24 mouse cellular contexts compared by ENCODE assay signal in genomic region chr13:45968206-45968605, GRCm38 (mm10). TPM values are rescaled to one million over a fixed set of nuclear protein-coding genes. Genes with fewer than 3 reads are reported as not detected.
DNase-seq lines count a peak whose midpoint lies in the region; ATAC-seq and TF ChIP-seq lines count a peak whose summit lies in the region.
"Had no signal": no experiment of that assay in that cellular context is flagged by ENCODE, and none has a peak within 500 bp of the region (broad histone marks: within the 10 kb centered on the region; RNA-seq: fewer than 3 reads in every experiment).

No protein-coding gene starts in this region.

- no peak for ATAC-seq in midbrain, embryonic 16.5 days
- ATAC-seq: activated CD4-positive, CD25-positive, alpha-beta regulatory T cell, adult 4 months; forebrain, embryonic 13.5 days; forebrain, embryonic 15.5 days; forebrain, postnatal 0 days; Patski had no signal

- H3K9me3 ChIP-seq in midbrain, embryonic 16.5 days (replicated peaks; ENCODE audit: control insufficient read depth, low read length, poor library complexity, severe bottlenecking): no peaks in the 10 kb centered on the region
- H3K9me3 ChIP-seq: embryonic facial prominence, embryonic 10.5 days; embryonic facial prominence, embryonic 12.5 days; forebrain, embryonic 13.5 days; forebrain, embryonic 15.5 days; G1E had no signal

- TF ChIP-seq POLR2A in bone marrow macrophage, adult 2 months (IDR thresholded peaks at IDR 0.05; ENCODE audit: borderline replicate concordance, low read depth, low read length): no peak

- H3K4me3 ChIP-seq in bone marrow macrophage, adult 2 months (ENCODE audit: insufficient read depth, low read length): no peak overlapping the region
- no peak overlapping the region for H3K4me3 ChIP-seq in macrophage (ENCODE audit: inconsistent target)
- no peak overlapping the region for H3K4me3 ChIP-seq in midbrain, embryonic 16.5 days (ENCODE audit: low read depth, low read length)
- H3K4me3 ChIP-seq: embryonic facial prominence, embryonic 10.5 days; embryonic facial prominence, embryonic 12.5 days; forebrain, embryonic 13.5 days; forebrain, embryonic 15.5 days had no signal

- TF ChIP-seq CTCF in bone marrow macrophage, adult 2 months (IDR thresholded peaks at IDR 0.05; ENCODE audit: low read depth, low read length): no peak

- no peaks in the 10 kb centered on the region; the same call in 1 of the 2 replicates for H3K79me2 ChIP-seq in macrophage (ENCODE audit: inconsistent target)

- intact Hi-C loops in heart, postnatal 10 days (cut with DNase I): loop anchor here (5.0 kb wide), 2 partner anchors 286 to 336 kb away; no protein-coding TSS in a partner anchor

- no peak overlapping the region for H3K9ac ChIP-seq in midbrain, embryonic 16.5 days (ENCODE audit: low read depth, low read length)
- H3K9ac ChIP-seq: embryonic facial prominence, embryonic 12.5 days; forebrain, embryonic 13.5 days; forebrain, embryonic 15.5 days; forebrain, postnatal 0 days had no signal

- WGBS in macrophage (ENCODE audit: missing documents): 78% methylated on average over 4 of the region's 4 CpGs
- 69% methylated on average over 4 of the region's 4 CpGs for WGBS in midbrain, embryonic 16.5 days

- no peaks in the 10 kb centered on the region for H3K36me3 ChIP-seq in macrophage (ENCODE audit: inconsistent target)
- H3K36me3 ChIP-seq in midbrain, embryonic 16.5 days (ENCODE audit: control insufficient read depth, insufficient read depth, low read length): no peaks in the 10 kb centered on the region
- H3K36me3 ChIP-seq: embryonic facial prominence, embryonic 10.5 days; embryonic facial prominence, embryonic 12.5 days; forebrain, embryonic 15.5 days; G1E had no signal

- no peaks in the 10 kb centered on the region; the same call in 1 of the 2 replicates for H3K27me3 ChIP-seq in midbrain, embryonic 16.5 days (ENCODE audit: control insufficient read depth, insufficient read depth, low read depth, low read length)
- H3K27me3 ChIP-seq: Patski had no signal

- H3K27ac ChIP-seq in bone marrow macrophage, adult 2 months (ENCODE audit: insufficient read depth, low read depth, low read length): peak overlapping the region; percentile 64
- peak overlapping the region; percentile 42 for H3K27ac ChIP-seq in macrophage
- H3K27ac ChIP-seq in midbrain, embryonic 16.5 days (ENCODE audit: low read length): no peak overlapping the region
- H3K27ac ChIP-seq: embryonic facial prominence, embryonic 10.5 days; embryonic facial prominence, embryonic 12.5 days; forebrain, embryonic 13.5 days; forebrain, embryonic 15.5 days had no signal

- no peak overlapping the region for H3K4me2 ChIP-seq in midbrain, embryonic 16.5 days (ENCODE audit: low read length)
- H3K4me2 ChIP-seq: embryonic facial prominence, embryonic 12.5 days; forebrain, embryonic 13.5 days; forebrain, embryonic 15.5 days had no signal

- H3K4me1 ChIP-seq in bone marrow macrophage, adult 2 months (ENCODE audit: control insufficient read depth, insufficient read depth, low read length): peaks cover 28% of the 10 kb centered on the region
- peaks cover 12% of the 10 kb centered on the region; the same call in 1 of the 2 replicates for H3K4me1 ChIP-seq in midbrain, embryonic 16.5 days (ENCODE audit: control insufficient read depth, insufficient read depth, low read length)

- DNase-seq in heart, adult 11 months: peak; percentile 83
- no peak for DNase-seq in heart, postnatal 10 days
- DNase-seq in B cell, adult 2 months: peak; percentile 17
- no peak for DNase-seq in kidney, postnatal 36 days
- no peak for DNase-seq in cerebellum, adult 9-11 months
- DNase-seq: adrenal gland, adult 8-10 months; adrenal gland, postnatal 14 days; adrenal gland, postnatal 36 days; cerebellum, adult 11 months; cerebellum, adult 18-20 months; cerebellum, adult 8-10 months; cerebellum, postnatal 10 days; cerebellum, postnatal 25 days; forebrain, postnatal 0 days had no signal

RNA-seq across cellular contexts. Expression of gene Atxn1, which starts 3.4 kb away (rescaled TPM):
- total RNA-seq in heart, postnatal 10 days (2021): 10 to 100 TPM; 40.6 to 49.1 TPM
- polyA plus RNA-seq in bone marrow macrophage, adult 2 months (2012; ENCODE audit: insufficient read depth, insufficient read length, missing spikeins): 23.0 and 24.5 TPM in 2 replicates
- 100 to 1,000 TPM; 108 to 197 (median 141) TPM for total RNA-seq in macrophage (2018; cell fraction: chromatin; rRNA removed)
- total RNA-seq in macrophage (2018; cell fraction: cytosol; rRNA removed): 10 to 100 TPM; 21.4 to 49.6 (median 36.0) TPM
- total RNA-seq in macrophage (2018; cell fraction: nucleus; rRNA removed): 100 to 1,000 TPM in 15 of 26 experiments, 10 to 100 TPM in 11; 58.4 to 174 (median 115) TPM
- 8.4 to 12.2 TPM (median 10.8 TPM) in 3 replicates for polyA plus RNA-seq in macrophage (2018)
- polyA plus RNA-seq in midbrain, embryonic 16.5 days (2015; fragmentation: Nextera tagmentation; extraction: Ambion mirVana): 10.4 and 10.8 TPM in 2 replicates

Comparison
In these comparisons a context has a peak if more than half of its experiments do, and no peak if none do; other contexts are left out.
1. DNase-seq: peak in heart, adult 11 months (single experiment) and B cell, adult 2 months (2 of 2); none in heart, postnatal 10 days (0 of 2), kidney, postnatal 36 days (0 of 2) and cerebellum, adult 9-11 months (single experiment).